Mouse (Mus musculus) layer of hippocampus, postnatal 25 days (tissue): ENCODE measurements around the gene Robo3. TPM values are rescaled to one million over a fixed set of nuclear protein-coding genes. Genes with fewer than 3 reads are reported as not detected.

Experiments
- DNase-seq, 2 experiments: peaks; one replicate each; pipeline ENCODE4 v3.0.0; 2022; ENCODE audit warnings: mixed read lengths in 2 of 2, low spot score in 1 of 2; ENCODE audit errors: extremely low spot score in 1 of 2
- total RNA-seq, 2 experiments: library from RNA; stranded (reverse); gene quantifications; 2 replicates each; pipeline ENCODE4 v1.2.3; 2021

Robo3 gene
- 10 to 100 TPM; 10.2 to 20.0 TPM for total RNA-seq

- DNase-seq: no peak
Observed at GRCm38 (mm10) chr9:37432720-37433421, at the start of gene Robo3. Gene Robo3, minus strand, starts transcription at chr9:37433246.

GRCm38 (mm10) chr9:37474923-37475322 lies 41.9 kb upstream of the Robo3 start:
- DNase-seq: peak in 1 of 2 experiments; percentile 12

DNA sequence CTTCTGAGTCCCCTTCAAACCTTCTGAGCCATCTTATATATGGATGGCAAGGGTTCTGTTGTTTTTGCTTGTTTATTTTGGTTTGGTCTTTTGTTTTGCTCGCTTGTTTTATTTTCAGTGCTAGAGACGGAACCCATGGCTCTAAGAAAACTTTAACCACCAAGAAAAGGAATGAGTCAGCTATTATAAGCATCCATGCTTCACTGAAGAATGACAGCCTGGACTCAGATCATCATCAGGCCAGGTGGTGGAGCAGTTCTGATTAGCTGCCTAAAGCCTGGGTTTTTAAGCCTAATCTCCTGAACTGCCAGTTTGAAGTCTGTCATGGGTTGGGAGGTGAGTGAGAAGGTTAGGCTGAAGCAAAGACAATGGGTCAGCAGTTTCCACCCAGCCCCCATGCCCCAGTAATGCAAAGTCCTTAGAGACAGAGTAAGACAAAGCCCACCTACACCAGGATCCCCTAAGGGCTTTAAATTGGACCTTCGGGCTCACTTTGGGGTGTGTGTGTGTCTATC lies 40.6 kb upstream of the Robo3 start:
- no peak for DNase-seq

DNA sequence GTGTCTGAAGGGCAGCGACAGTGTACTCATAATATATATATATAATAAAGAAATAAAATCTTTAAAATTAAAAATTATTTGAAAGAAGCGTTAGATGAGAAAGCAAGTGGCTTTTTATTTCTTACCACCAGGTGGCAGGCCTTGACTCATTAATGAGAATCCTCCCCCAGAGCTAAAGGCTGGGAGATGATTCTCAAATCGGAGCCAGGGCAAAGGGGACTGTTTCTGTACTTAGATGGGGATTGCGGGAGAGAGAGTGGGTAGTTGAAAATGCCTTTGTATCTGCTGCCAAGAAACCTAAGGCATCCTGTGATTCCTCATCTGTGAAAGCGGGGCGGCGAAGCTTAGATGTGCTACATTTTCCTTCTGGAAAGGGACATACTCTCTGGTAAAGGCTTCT lies 29.7 kb upstream of the Robo3 start:
- peak; percentile 32 to 33 for DNase-seq

DNA sequence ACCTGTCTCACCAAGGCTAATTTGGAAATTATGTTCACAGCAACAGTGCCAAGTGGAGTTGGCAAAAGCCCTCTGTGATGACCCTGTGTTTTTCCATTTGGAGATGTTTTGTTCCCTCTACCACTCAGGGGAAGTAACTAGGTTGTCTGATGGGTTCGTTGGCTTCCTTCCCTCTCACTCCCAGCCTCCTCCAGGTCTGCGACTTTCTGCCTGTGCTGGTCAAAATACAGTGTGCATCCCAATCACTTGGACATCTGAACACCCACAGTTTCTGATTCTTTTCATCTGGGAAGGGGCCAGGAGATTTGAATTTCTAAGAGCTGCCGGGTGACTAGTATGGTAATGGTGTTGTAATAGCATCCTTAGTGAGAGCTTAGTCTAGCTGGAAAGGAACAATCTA lies 28.5 kb upstream of the Robo3 start:
- DNase-seq: no peak

GRCm38 (mm10) chr9:37460961-37461340 lies 27.9 kb upstream of the Robo3 start:
- DNase-seq: no peak

DNA sequence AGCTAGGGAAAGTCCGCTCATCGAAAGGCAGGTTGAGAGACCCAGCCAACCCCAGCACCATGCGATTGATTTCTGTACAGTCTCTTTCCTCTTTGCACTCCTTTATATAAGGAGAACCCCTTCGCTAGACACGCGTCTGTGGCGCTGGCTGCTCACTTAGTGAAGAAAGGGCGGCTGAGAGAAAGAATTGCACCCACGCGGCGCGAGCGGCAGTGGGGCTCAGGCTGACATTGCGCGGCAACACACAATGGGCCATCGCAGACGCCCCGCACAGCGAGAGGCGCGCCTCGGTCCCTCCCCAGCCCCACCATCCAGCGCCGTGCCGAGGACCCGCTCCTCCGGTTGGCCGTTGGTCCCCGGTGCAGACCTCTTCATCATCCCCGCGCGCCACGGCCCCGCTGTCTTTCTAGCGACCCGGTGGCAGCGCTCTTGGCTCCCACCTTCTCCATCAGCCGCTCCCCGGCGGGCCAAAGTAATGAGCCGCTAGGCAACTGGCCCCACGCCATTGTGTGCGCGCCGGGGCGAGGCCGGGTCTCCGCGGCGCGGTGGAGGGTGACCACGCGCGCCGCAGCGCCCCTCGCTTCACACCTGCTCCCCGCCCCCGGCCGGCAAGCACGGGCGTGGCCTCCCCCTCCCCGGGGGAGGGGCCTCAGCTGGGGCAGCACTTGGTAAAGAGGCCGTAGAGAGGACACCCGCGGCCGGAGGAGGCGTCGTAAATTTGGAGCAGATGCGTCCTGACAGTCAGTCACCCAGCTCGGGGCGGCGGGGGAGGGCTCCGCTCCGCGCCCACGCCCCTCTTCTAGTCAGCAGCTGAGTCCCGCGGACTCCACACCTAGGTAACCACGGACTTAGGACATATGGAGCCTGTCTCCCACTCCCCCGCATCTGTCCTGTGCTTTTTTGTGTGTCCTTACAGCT lies 27.3 kb upstream of the Robo3 start:
- DNase-seq: peak; percentile 38 to 43

- DNase-seq: no peak
Observed at GRCm38 (mm10) chr9:37459665-37460042, 26.6 kb upstream of the Robo3 start.

- no peak for DNase-seq
Observed at GRCm38 (mm10) chr9:37457151-37457550, 24.1 kb upstream of the Robo3 start.

DNA sequence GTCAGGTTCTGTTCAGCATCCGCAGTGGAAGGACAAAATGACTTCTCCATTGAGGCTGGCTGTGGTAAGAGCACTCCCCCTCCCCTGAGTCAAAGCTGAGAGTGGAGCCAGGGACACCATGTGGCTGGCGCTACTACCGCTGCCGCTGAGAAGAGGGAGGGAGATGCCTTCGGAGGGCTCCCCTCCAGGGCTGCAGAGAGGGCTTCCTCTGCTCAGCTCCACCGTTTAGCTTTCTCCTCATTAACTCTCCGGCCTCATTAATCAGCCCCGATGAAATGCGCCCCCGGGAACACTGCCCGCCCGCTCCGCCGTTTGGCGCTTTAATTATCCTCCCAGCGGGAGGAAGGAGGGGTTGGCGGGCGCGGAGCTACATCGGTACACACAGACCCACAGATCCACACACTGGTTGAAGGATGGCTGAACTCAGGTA lies 23.4 kb upstream of the Robo3 start:
- peak; percentile 44 to 52 for DNase-seq

- no peak for DNase-seq
Observed at GRCm38 (mm10) chr9:37455868-37456267, 22.8 kb upstream of the Robo3 start.

GRCm38 (mm10) chr9:37454991-37455390 lies 21.9 kb upstream of the Robo3 start:
- no peak for DNase-seq

GRCm38 (mm10) chr9:37454011-37454492 lies 21.0 kb upstream of the Robo3 start:
- DNase-seq: no peak

- no peak for DNase-seq
Observed at GRCm38 (mm10) chr9:37453328-37453727, 20.3 kb upstream of the Robo3 start.

- no peak for DNase-seq
Observed at GRCm38 (mm10) chr9:37452401-37452800, 19.4 kb upstream of the Robo3 start.

DNA sequence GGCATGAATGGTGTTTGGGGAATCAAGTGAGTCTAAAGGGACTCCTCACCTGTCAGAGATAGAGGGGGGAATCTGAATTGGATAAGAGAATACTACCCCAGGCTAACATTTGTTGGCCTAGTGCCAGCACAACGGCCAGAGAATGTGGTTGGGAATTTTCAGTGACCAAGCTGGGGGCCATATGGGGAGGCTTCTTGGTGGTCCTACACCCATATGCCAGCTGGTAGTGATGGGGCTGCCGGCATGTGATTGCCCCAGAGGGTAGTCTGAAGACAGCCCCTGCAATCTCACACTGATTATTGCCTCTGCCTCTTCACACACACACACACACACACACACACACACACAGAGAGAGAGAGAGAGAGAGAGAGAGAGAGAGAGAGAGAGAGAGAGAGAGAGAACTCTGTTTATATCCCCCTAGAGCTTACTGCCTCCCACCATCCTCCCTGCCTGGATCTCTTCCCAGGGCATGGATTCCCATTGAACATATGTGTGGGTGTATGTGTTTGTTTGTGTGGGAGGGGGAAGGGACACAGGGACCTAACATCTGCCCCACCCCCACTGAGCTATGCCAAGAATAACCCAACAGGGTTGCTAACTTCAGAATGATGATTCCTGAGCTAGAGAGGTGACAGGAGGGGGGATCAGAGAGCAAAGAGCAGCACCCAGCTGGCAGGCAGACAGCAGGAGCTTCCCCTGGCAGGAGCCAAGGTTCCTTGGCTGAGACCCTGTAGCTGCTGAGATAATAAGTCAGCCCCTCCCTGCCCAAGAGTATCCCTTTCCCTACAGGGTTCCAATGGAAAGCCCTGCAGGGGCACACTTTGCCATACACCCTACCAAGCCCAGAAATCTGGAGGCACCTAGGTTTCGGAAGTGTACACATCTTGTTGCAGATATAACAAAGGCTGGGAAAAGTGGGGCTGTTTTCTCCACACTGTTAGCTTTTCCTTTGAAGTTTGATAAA lies 5.0 kb upstream of the Robo3 start:
- DNase-seq: no peak

DNA sequence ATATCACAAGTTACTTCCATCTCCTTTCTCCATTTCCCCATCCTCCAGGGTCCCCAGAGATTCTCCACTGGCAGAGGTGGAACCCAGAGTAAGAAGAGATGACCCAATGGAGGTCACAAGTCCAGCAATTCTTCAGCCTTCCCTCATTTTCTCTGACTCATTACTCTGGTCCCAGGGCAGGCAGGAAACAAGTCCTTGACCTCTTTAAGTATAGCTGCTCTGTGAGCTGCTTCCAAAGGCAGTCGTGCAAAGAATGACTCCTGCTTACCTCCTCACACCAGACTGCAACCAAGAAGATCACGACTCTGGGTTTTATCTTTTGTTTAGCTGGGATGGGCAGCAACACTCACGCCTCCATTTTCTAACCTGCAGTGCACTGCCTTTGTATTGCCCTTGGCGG lies 2.6 kb upstream of the Robo3 start:
- DNase-seq: no peak

DNA sequence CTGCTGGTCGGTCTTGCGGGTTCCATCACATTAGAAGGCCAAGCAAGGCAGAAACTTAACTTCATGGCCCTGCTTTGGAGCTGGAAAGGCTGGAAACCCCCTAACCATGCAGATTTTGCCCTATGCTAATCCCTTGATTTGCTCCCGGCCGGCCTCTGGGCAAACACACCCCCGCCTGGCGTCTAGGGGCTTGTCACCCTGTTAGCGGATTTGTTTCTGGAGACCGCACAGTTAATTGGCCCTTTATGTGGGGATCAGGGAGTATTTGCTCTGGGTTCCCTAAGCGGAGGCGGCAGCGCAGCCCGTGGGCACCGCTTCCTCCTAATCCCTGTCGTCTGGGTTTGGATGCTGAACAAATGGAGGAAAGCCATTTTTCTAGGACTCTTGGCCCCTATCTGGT lies 1.9 kb upstream of the Robo3 start:
- DNase-seq: no peak

DNA sequence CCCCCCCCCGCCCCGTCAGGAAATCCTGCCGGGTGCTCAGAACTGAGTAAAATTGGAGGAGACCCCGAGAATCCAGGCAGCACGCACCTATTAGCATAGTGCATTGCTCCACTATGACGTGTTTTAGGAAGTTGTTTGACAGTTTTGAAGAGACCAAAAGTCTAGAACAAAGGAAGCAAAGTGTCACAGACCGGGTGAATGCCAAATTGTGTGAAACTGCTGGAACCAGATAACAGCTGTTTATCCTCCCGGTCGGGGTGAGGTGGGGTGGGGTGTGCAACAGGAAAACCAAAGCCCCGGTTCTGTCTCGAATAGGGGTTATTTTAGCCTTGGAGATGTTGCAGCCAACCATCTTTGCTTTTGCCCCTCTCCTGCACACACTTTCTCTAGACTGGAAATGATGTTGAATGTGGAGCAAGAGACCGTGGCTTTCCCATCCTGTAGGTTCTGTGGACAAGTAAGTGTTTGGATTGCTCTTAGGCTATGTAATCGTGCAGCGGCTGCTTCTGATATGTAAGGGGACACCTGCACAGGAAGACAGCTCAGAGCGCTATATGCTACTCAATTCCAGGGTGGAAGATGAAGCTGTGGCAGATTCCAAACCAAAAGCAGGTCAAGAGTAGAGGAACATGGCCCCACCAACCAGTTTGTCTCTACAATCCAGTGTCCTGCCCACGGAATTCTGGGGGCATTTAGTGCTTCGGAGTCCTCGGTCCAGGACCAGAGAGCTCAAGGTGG lies 946 bp upstream of the Robo3 start:
- DNase-seq: no peak
